Mouse (Mus musculus): ENCODE results near the gene Mettl7a3. TPM values are rescaled to one million over a fixed set of nuclear protein-coding genes. Genes with fewer than 3 reads are reported as not detected.
"Not testable (repeated sequence)": the region's sequence is repeated elsewhere in the genome, so short reads cannot be mapped to it uniquely, and the experiment has no call there.

Mettl7a3 gene
- total and polyA plus RNA-seq, 3 experiments, result 0.33 TPM; not detected in 2

- not testable (repeated sequence) for H3K9me3 ChIP-seq (replicated peaks; ENCODE audit: low read length); H3K27me3 ChIP-seq (replicated peaks)
Measured at GRCm38 (mm10) chr15:100318014-100318671, 16.6 kb upstream of the Mettl7a3 start.

GRCm38 (mm10) chr15:100319884-100320283, 14.8 kb upstream of the Mettl7a3 start:
- Histone ChIP-seq H3K27ac (ENCODE audit: insufficient read depth, low read depth) (no peak overlapping the region), H3K36me3 (replicated peaks in 1 of 2; ENCODE audit: control insufficient read depth in 1 of 2, insufficient read depth in 1 of 2, low read length in 1 of 2) (no peaks in the 10 kb centered on the region), H3K4me1 (ENCODE audit: control insufficient read depth in 1 of 2, insufficient read depth in 2 of 2) (no peaks in the 10 kb centered on the region), H3K9me3 (replicated peaks; ENCODE audit: low read length) (no peaks in the 10 kb centered on the region), H3K9ac (ENCODE audit: insufficient read depth, low read depth) (no peak overlapping the region), H3K27me3 (replicated peaks) (no peaks in the 10 kb centered on the region), H3K4me3 (replicated peaks in 1 of 3; ENCODE audit: low read depth in 2 of 3, low read length in 2 of 3, poor library complexity in 1 of 3) (no peak overlapping the region), H3K4me2 (ENCODE audit: insufficient read depth, low read depth, poor library complexity, severe bottlenecking) (no peak overlapping the region), H3K79me2 (replicated peaks; ENCODE audit: control insufficient read depth, extremely low read depth, insufficient read depth, poor library complexity, severe bottlenecking) (no peaks in the 10 kb centered on the region)
- dilution Hi-C loops (cut with MboI; ENCODE audit: extremely low pct_ligation_motif_present, extremely low pct_unique_long_range_greater_than_20kb, low sequenced_read_pairs), result no loop called here
- no peak for TF ChIP-seq TBP (conservative IDR thresholded peaks at IDR 0.05; ENCODE audit: low read depth, low read length)
- TF ChIP-seq RCOR1 (conservative IDR thresholded peaks at IDR 0.05; ENCODE audit: low read depth, low read length), result no peak
- TF ChIP-seq ZNF384 (IDR thresholded peaks at IDR 0.05; ENCODE audit: low read depth, low read length), result no peak
- TF ChIP-seq UBTF (IDR thresholded peaks at IDR 0.05; ENCODE audit: low read depth, low read length), result no peak
- TF ChIP-seq ZC3H11A (IDR thresholded peaks at IDR 0.05; ENCODE audit: low read depth, low read length), result no peak
- TF ChIP-seq ETS1 (conservative IDR thresholded peaks at IDR 0.05; ENCODE audit: low read depth, low read length), result no peak
- no peak for TF ChIP-seq JUN (IDR thresholded peaks at IDR 0.05; ENCODE audit: insufficient read depth, low read depth, low read length)
- no peak for DNase-seq (ENCODE audit: extremely low read depth)
- in situ Hi-C loops (cut with MboI; ENCODE audit: low pct_ligation_motif_present, low pct_unique_long_range_greater_than_20kb, low sequenced_read_pairs), result loop anchor here (5.0 to 10.0 kb wide), 2 partner anchors 55 to 298 kb away; no protein-coding TSS in a partner anchor

More at GRCm38 (mm10) chr15:100318014-100318671, 16.6 kb upstream of the Mettl7a3 start:
- H3K36me3 ChIP-seq (replicated peaks in 1 of 2; ENCODE audit: control insufficient read depth in 1 of 2, insufficient read depth in 1 of 2, low read length in 1 of 2); H3K4me3 ChIP-seq (replicated peaks in 1 of 3; ENCODE audit: low read depth in 2 of 3, low read length in 2 of 3, poor library complexity in 1 of 3); H3K79me2 ChIP-seq (replicated peaks; ENCODE audit: control insufficient read depth, extremely low read depth, insufficient read depth, poor library complexity, severe bottlenecking); DNase-seq (ENCODE audit: extremely low read depth); H3K4me1 ChIP-seq (ENCODE audit: control insufficient read depth in 1 of 2, insufficient read depth in 2 of 2); H3K9ac ChIP-seq (ENCODE audit: insufficient read depth, low read depth); H3K4me2 ChIP-seq (ENCODE audit: insufficient read depth, low read depth, poor library complexity, severe bottlenecking); H3K27ac ChIP-seq (ENCODE audit: insufficient read depth, low read depth); dilution Hi-C loops (cut with MboI; ENCODE audit: extremely low pct_ligation_motif_present, extremely low pct_unique_long_range_greater_than_20kb, low sequenced_read_pairs): not testable (repeated sequence)
- in situ Hi-C loops (cut with MboI; ENCODE audit: low pct_ligation_motif_present, low pct_unique_long_range_greater_than_20kb, low sequenced_read_pairs), result loop anchor here (5.0 kb wide), 1 partner anchor 296 kb away; no protein-coding TSS in a partner anchor

DNA sequence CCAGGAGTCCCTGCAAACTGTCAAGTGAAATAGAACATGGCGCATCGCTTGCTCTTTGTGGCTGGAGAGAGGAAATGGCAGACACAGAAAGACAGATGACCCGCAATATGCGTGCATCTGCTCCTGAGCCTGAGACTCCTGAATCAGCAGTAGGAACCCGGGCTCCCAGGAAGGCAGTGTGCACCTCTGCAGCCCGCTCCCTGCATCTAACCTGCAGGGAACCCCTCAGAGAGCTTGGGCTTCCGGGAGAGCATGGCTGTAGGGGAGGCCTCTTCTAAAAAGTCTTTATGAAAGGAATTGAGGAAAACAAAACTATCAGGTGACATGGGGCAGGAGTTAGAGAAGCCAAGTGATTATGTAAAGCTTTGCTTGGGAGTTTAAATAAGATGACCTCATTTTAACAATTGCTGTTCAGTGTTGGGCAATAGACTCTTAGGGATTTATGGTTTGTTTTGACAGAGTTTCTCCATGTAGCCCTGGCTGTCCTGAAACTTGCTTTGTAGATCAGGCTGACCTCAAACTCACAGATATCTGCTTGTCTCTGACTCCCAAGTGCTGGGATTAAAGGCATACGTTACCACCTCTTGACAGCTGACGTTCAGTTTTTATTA, 14.3 kb upstream of the Mettl7a3 start:
- Histone ChIP-seq H3K27me3 (replicated peaks) (no peaks in the 10 kb centered on the region), H3K4me1 (ENCODE audit: control insufficient read depth in 1 of 2, insufficient read depth in 2 of 2) (no peaks in the 10 kb centered on the region), H3K4me3 (replicated peaks in 1 of 3; ENCODE audit: low read depth in 2 of 3, low read length in 2 of 3, poor library complexity in 1 of 3) (no peak overlapping the region), H3K27ac (ENCODE audit: insufficient read depth, low read depth) (no peak overlapping the region), H3K79me2 (replicated peaks; ENCODE audit: control insufficient read depth, extremely low read depth, insufficient read depth, poor library complexity, severe bottlenecking) (no peaks in the 10 kb centered on the region), H3K9me3 (replicated peaks; ENCODE audit: low read length) (no peaks in the 10 kb centered on the region), H3K36me3 (replicated peaks in 1 of 2; ENCODE audit: control insufficient read depth in 1 of 2, insufficient read depth in 1 of 2, low read length in 1 of 2) (no peaks in the 10 kb centered on the region), H3K9ac (ENCODE audit: insufficient read depth, low read depth) (no peak overlapping the region), H3K4me2 (ENCODE audit: insufficient read depth, low read depth, poor library complexity, severe bottlenecking) (no peak overlapping the region)
- in situ Hi-C loops (cut with MboI; ENCODE audit: low pct_ligation_motif_present, low pct_unique_long_range_greater_than_20kb, low sequenced_read_pairs), result loop anchor here (10.0 kb wide), 1 partner anchor 56 kb away; no protein-coding TSS in a partner anchor
- no peak for DNase-seq (ENCODE audit: extremely low read depth)
- no peak for TF ChIP-seq SMC3 (IDR thresholded peaks at IDR 0.05; ENCODE audit: low read depth, low read length)
- TF ChIP-seq USF2 (conservative IDR thresholded peaks at IDR 0.05; ENCODE audit: low read depth, low read length), result no peak
- no peak for TF ChIP-seq ZMIZ1 (IDR thresholded peaks at IDR 0.05; ENCODE audit: low read depth, low read length)
- no peak for TF ChIP-seq PAX5 (IDR thresholded peaks at IDR 0.05; ENCODE audit: low read length)
- TF ChIP-seq ZC3H11A (IDR thresholded peaks at IDR 0.05; ENCODE audit: low read depth, low read length), result no peak
- TF ChIP-seq NRF1 (IDR thresholded peaks at IDR 0.05; ENCODE audit: low read depth, low read length), result no peak
- no peak for TF ChIP-seq MAZ (IDR thresholded peaks at IDR 0.05; ENCODE audit: low read depth, low read length)
- TF ChIP-seq ZNF384 (IDR thresholded peaks at IDR 0.05; ENCODE audit: low read depth, low read length), result no peak
- no peak for TF ChIP-seq EP300 (IDR thresholded peaks at IDR 0.05; ENCODE audit: low read length)
- TF ChIP-seq ZKSCAN1 (IDR thresholded peaks at IDR 0.05; ENCODE audit: borderline replicate concordance, low read depth, low read length), result no peak
- no peak for TF ChIP-seq CHD1 (IDR thresholded peaks at IDR 0.05; ENCODE audit: low read depth, low read length)
- no peak for TF ChIP-seq GABPA (IDR thresholded peaks at IDR 0.05; ENCODE audit: insufficient replicate concordance, low read depth, low read length)
- no peak for TF ChIP-seq TCF12 (IDR thresholded peaks at IDR 0.05; ENCODE audit: low read depth, low read length)
- dilution Hi-C loops (cut with MboI; ENCODE audit: extremely low pct_ligation_motif_present, extremely low pct_unique_long_range_greater_than_20kb, low sequenced_read_pairs), result no loop called here

All from CH12.LX (cell line).